Mouse (Mus musculus) liver, postnatal 0 days (tissue): Measurements from ENCODE around the gene Gabrb3.

Experiments used
- CTCF ChIP-seq: sonication (generic); IDR thresholded peaks from 2 replicates; pipeline ENCODE4 v1.5.1; 2016; ENCODE audit warnings: antibody characterized with exemption, low read depth
- EP300 ChIP-seq: IDR thresholded peaks from 2 replicates; pipeline ENCODE4 v1.6.1; 2016; ENCODE audit warnings: antibody characterized with exemption, low read depth, mild to moderate bottlenecking

DNA sequence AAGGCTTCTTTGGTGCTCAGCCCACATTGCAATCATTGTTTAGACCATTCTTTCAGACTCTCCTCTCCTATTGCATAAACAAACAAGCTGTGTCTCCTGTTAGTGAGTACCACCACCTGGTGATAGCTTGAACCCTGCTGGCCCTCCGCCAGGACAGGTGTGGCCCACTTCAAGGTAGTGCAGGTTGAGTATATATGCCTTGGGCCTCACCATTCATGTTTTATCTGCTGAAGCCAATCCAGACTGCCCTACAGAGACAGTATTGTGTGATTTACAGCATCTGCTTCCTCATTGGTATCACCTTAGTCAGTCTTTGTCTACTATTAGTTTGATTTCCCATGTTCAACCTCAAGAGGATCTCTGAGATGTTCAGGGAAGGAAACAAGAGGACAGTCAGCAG, 1.6 kb downstream of the Gabrb3 start:
- no peak for TF ChIP-seq CTCF
- no peak for TF ChIP-seq EP300
